Mouse (Mus musculus) thymus, adult 2 months (tissue): ENCODE data around the gene Ralgps2. TPM values are rescaled to one million over a fixed set of nuclear protein-coding genes. Genes with fewer than 3 reads are reported as not detected.

ENCODE experiments used
- DNase-seq: peaks from one replicate; pipeline ENCODE4 v3.0.0; 2021
- H3K27ac ChIP-seq: fragments of 200-500 bp; 2 replicates; pipeline ENCODE4 v1.5.1; 2012; ENCODE audit warnings: low read length, control low read depth; ENCODE audit not compliant: control insufficient read depth, insufficient read depth
- H3K27me3 ChIP-seq: fragments of 200-500 bp; 2 replicates; pipeline ENCODE4 v1.6.1; 2012; ENCODE audit warnings: mild to moderate bottlenecking, low read length, moderate library complexity, mixed read lengths; ENCODE audit not compliant: control insufficient read depth, insufficient read depth
- H3K36me3 ChIP-seq: fragments of 200-500 bp; 2 replicates; pipeline ENCODE4 v1.6.1; 2012; ENCODE audit warnings: mild to moderate bottlenecking, low read length, moderate library complexity; ENCODE audit not compliant: control insufficient read depth, insufficient read depth
- H3K4me1 ChIP-seq: fragments of 200-500 bp; replicated peaks from 2 replicates; pipeline ENCODE4 v1.6.1; 2012; ENCODE audit warnings: low read length; ENCODE audit not compliant: control insufficient read depth, insufficient read depth
- H3K4me3 ChIP-seq: fragments of 200-500 bp; 2 replicates; pipeline ENCODE4 v1.5.1; 2012; ENCODE audit warnings: mild to moderate bottlenecking, low read length, control low read depth, moderate library complexity; ENCODE audit not compliant: control insufficient read depth, insufficient read depth
- CTCF ChIP-seq: fragments of 200-500 bp; IDR thresholded peaks from 2 replicates; pipeline ENCODE4 v1.5.1; 2012; ENCODE audit warnings: mild to moderate bottlenecking, control low read depth, low read length, moderate library complexity, borderline replicate concordance; ENCODE audit not compliant: control insufficient read depth, poor library complexity, insufficient read depth; ENCODE audit errors: extremely low read depth
- POLR2A ChIP-seq: fragments of 200-500 bp; IDR thresholded peaks from 2 replicates; pipeline ENCODE4 v1.6.1; 2012; ENCODE audit warnings: mild to moderate bottlenecking, low read length, control low read depth, moderate library complexity; ENCODE audit not compliant: control insufficient read depth, poor library complexity, insufficient read depth; ENCODE audit errors: extremely low read depth
- WGBS: fragments of 180-500 bp; shearing (Covaris S2); methylation state at CpG from one replicate; pipeline ENCODE4 v1.1.7; 2018; 5-methylcytosine and 5-hydroxymethylcytosine counted together
- polyA plus RNA-seq: library from polyadenylated mRNA; depleted of rRNA; stranded (reverse); fragments of >200 nt; gene quantifications from 2 replicates; pipeline ENCODE4 v1.2.3, GENCODE M21; 2012

The Ralgps2 gene
- polyA plus RNA-seq, 1 experiment = 25.2 TPM

DNA sequence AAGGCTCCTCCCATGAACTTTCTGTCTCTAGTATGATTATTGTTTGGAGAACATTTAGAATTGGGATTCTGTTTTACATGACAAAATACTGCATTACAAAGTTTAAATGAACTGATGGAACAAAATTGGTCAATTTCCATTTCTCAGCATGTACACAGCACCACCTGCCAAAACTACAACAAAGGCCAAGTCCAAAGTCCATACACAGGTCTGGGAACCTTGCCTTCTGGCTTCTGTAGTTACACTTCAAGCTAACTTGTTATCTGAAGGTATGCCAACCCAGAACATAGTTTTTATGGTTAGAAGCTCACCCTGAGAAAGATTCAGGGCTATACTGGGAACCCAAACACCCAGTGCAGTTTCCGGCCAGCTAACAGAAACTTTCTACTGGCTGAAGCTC, 120.2 kb downstream of the Ralgps2 start:
- DNase-seq = no peak
- no peaks in the 10 kb centered on the region for H3K4me1 ChIP-seq
- peaks cover 46% of the 10 kb centered on the region for H3K36me3 ChIP-seq
- no peak overlapping the region for H3K4me3 ChIP-seq
- no peaks in the 10 kb centered on the region for H3K27me3 ChIP-seq
- H3K27ac ChIP-seq = no peak overlapping the region
- 100% methylated on average over 1 of the region's 1 CpGs for WGBS
- no peak for TF ChIP-seq CTCF

DNA sequence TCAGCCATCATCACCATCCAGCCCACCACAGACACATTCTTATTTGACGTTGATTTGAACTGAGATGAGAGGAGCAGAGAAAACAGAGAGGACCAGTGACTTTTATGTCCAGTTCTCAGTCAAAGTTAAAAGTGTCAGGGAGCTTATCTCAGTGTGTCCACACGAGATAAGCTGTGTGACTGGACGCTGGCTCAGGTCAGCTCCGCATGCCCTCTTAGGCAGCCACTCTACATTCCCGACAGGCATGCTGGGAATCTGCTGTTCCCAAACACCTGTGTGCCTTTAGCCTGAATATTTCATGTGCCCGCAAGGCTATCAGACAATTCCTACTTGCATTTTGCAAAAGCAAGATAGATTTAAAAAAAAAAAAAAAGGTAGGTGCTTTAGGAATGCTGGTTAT, 125.9 kb downstream of the Ralgps2 start:
- Histone ChIP-seq H3K4me3 (no peak overlapping the region), H3K4me1 (no peaks in the 10 kb centered on the region), H3K27me3 (no peaks in the 10 kb centered on the region), H3K27ac (no peak overlapping the region), H3K36me3 (peaks cover 44% of the 10 kb centered on the region)
- no peak for DNase-seq
- TF ChIP-seq CTCF (no peak), POLR2A (no peak)
- 96% methylated on average over 6 of the region's 6 CpGs for WGBS

DNA sequence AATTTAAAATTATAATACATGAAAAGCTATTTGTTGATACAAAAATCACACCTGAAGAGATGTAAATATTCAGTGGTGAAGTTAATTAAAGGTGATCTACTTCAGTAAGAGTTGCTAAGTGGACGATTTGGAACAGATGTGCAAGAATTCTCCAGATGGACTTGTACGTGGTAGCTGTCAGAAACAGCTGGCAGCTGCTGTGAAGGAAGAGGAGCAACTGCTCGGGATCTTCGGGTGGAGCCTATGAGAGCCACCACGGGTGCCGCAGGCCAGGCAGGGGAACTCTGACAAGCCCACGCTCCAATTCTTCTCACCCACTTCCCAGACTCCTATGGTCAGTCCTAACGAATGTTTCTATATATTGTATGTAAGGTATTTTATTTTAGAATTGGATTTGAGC, 126.7 kb downstream of the Ralgps2 start:
- 95% methylated on average over 8 of the region's 8 CpGs for WGBS
- Histone ChIP-seq H3K4me3 (no peak overlapping the region), H3K27ac (no peak overlapping the region), H3K4me1 (no peaks in the 10 kb centered on the region), H3K36me3 (peaks cover 41% of the 10 kb centered on the region), H3K27me3 (no peaks in the 10 kb centered on the region)
- TF ChIP-seq POLR2A (no peak), CTCF (no peak)
- no peak for DNase-seq

DNA sequence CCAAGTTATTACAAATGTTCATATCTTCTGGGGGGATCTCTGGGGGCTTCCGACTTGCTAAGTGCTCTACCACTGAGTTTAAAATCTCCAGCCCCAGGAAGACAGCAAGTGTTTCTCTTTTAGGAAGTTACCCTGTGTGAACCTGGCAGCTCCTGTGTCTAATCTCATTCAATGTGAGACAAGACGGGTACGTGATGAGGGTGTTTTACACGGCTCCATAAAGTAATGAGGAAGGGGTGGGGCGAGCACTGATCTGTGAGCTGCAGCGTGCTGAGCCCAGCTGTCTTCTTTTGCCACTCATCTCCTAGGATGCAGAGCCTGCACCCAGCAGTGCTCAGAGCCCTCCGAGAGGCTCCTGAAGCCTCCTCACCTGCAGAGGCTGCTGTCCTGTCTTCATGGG, 127.5 kb downstream of the Ralgps2 start:
- TF ChIP-seq POLR2A (no peak), CTCF (no peak)

DNA sequence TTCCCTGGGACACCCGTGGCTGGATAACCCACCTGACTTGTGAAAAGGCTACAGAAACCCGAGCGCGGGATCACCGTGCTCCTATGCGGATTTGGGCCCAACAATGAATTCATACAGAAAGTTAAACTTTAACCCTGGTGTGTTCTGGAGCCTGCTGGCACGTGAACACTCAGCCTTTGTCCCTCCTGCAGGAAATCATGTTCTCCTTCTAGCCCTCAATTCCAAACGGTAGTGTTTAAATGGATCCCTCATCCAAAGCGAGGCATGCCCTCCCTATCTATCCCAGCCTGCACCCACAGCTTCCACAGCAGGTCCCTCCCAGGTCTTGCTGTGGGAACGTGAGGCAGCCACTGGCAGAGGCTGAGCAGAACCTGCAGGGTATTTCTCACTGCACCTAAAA, 131.1 kb downstream of the Ralgps2 start:
- TF ChIP-seq POLR2A = no peak
- TF ChIP-seq CTCF = no peak
- DNase-seq = no peak
- no peak overlapping the region for H3K4me3 ChIP-seq
- WGBS = 96% methylated on average over 10 of the region's 10 CpGs
- no peak overlapping the region for H3K27ac ChIP-seq
- H3K27me3 ChIP-seq = no peaks in the 10 kb centered on the region
- peaks cover 21% of the 10 kb centered on the region for H3K36me3 ChIP-seq
- H3K4me1 ChIP-seq = no peaks in the 10 kb centered on the region

More for the DNA sequence above, 127.5 kb downstream of the Ralgps2 start:
- Histone ChIP-seq H3K36me3 (peaks cover 33% of the 10 kb centered on the region), H3K4me3 (no peak overlapping the region), H3K27me3 (no peaks in the 10 kb centered on the region), H3K4me1 (no peaks in the 10 kb centered on the region), H3K27ac (no peak overlapping the region)
- WGBS = 95% methylated on average over 7 of the region's 7 CpGs
- no peak for DNase-seq

DNA sequence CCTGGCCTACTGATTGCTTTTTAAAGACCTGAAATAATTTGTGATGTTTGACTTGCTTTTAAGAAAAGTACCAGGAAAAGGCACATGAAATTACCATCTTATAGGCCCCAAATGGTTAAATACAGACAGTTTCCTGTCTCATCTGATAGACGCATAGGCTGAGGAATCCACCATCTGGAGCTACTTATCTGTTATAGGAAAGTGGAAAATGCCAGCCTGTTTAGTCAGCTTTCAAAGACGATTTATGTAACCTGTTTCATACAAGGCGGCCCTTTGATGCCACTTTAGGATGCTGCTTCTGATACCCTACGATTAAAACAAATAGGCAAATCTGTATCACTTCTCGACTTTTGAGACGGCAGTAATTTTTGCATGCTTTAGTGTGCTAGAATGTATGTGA, 138.2 kb downstream of the Ralgps2 start:
- TF ChIP-seq POLR2A = no peak
- TF ChIP-seq CTCF = no peak
- Histone ChIP-seq H3K4me3 (no peak overlapping the region), H3K27me3 (no peaks in the 10 kb centered on the region), H3K4me1 (no peaks in the 10 kb centered on the region), H3K27ac (no peak overlapping the region), H3K36me3 (no peaks in the 10 kb centered on the region)
- 93% methylated on average over 6 of the region's 6 CpGs for WGBS
- DNase-seq = no peak

DNA sequence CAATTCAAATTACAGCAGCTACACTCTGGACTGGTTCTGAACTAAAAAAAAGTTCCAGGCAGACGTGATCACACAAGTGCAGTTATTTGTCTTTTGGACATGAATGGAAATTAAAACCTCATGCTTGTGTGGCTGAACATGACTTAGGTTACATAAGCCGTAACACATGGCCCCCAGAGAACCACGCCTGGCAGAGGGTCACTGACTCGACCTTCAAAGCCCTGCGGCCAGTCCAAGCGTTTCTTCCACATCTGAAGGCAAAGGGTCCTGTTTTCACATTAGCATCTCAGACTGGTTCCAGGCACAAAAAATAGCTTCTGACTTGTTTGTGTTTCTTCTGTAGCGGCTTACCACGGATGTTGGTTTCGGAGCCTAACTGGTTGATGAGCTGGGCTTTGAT, 143.2 kb downstream of the Ralgps2 start:
- DNase-seq = no peak
- H3K27ac ChIP-seq = no peak overlapping the region
- no peak for TF ChIP-seq POLR2A
- TF ChIP-seq CTCF = no peak
- no peaks in the 10 kb centered on the region for H3K36me3 ChIP-seq
- H3K4me3 ChIP-seq = no peak overlapping the region
- no peaks in the 10 kb centered on the region for H3K27me3 ChIP-seq
- peaks cover 5% of the 10 kb centered on the region; the same call in 1 of the 2 replicates for H3K4me1 ChIP-seq
- 92% methylated on average over 9 of the region's 9 CpGs for WGBS
